Mouse (Mus musculus) brown adipose tissue, adult 24 weeks (tissue): ENCODE data around the gene Epn1. TPM values are rescaled to one million over a fixed set of nuclear protein-coding genes. Genes with fewer than 3 reads are reported as not detected.

Experiments used
- H3K27ac ChIP-seq: fragments of 200-500 bp; replicated peaks from 2 replicates; pipeline ENCODE4 v1.5.1; 2012; ENCODE audit warnings: low read depth, mild to moderate bottlenecking, low read length
- H3K4me1 ChIP-seq: fragments of 200-500 bp; 2 replicates; pipeline ENCODE4 v1.6.1; 2012; ENCODE audit warnings: low read length, mixed read lengths; ENCODE audit not compliant: control insufficient read depth, insufficient read depth, insufficient read length
- H3K4me3 ChIP-seq: fragments of 200-500 bp; 2 replicates; pipeline ENCODE4 v1.5.1; 2012; ENCODE audit warnings: low read depth, mild to moderate bottlenecking, low read length, moderate library complexity; ENCODE audit not compliant: insufficient read depth
- polyA plus RNA-seq: library from polyadenylated mRNA; stranded (reverse); fragments of >200 nt; gene quantifications from 2 replicates; pipeline ENCODE4 v1.2.4, GENCODE M21; 2012; ENCODE audit not compliant: missing spikeins, insufficient read depth, insufficient read length

The Epn1 gene
- polyA plus RNA-seq, 1 experiment, result 66.5 TPM

DNA sequence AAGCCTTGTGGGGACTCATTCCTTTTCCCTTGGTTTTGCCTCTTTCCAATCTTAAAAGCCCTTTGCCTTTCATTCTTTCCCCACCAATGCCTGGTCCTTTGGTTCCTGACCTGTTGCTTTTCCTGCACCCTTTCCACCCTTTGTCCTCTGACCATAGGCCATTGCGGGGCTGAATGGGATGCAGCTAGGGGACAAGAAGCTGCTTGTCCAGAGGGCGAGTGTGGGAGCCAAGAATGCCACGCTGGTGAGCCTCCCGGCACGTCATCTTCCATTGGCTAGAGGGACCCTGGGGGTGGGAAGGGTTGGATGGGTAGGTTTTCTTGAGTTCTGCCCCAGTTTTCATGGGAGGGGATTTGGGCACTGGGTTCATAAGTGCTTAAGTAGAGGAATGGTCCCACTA, 5.1 kb upstream of the Epn1 start:
- Histone ChIP-seq H3K4me3 (no peak overlapping the region), H3K4me1 (no peaks in the 10 kb centered on the region), H3K27ac (no peak overlapping the region)

GRCm38 (mm10) chr7:5076931-5077330, 3.1 kb upstream of the Epn1 start:
- peaks cover 7% of the 10 kb centered on the region for H3K4me1 ChIP-seq
- H3K4me3 ChIP-seq, result no peak overlapping the region
- H3K27ac ChIP-seq, result no peak overlapping the region

- Histone ChIP-seq H3K4me3 (peak overlapping the region; percentile 71), H3K27ac (peak overlapping the region; percentile 88), H3K4me1 (peaks cover 23% of the 10 kb centered on the region)
Measured at GRCm38 (mm10) chr7:5079365-5080009, 548 bp upstream of the Epn1 start.

- Histone ChIP-seq H3K27ac (peak overlapping the region; percentile 83), H3K4me3 (peak overlapping the region; percentile 86), H3K4me1 (peaks cover 27% of the 10 kb centered on the region)
Measured at GRCm38 (mm10) chr7:5080815-5081214, 780 bp downstream of the Epn1 start.

DNA sequence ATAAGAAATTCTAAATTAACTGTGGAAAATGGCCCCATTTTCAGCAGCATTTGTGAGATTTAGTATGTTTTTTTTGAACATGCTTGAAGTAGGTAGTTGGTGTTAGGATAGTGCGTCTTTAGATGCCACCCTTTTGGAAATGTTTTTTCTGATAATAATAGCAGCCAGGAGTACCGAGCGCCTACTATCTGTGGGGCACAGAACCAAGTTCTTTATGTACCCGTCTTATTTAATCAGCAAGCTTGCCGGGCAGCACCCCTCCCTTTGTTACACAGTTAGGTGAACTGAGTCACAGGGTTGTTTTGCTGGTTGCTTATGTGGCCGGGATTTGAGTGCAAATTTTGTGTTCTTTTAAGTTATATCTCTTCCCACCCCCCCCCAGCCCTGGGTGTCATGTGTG, 1.2 kb downstream of the Epn1 start:
- Histone ChIP-seq H3K4me1 (peaks cover 27% of the 10 kb centered on the region), H3K4me3 (peak overlapping the region; percentile 47), H3K27ac (no peak overlapping the region)

GRCm38 (mm10) chr7:5081939-5082338, 1.9 kb downstream of the Epn1 start:
- peak overlapping the region; percentile 47; the same call in 1 of the 2 replicates for H3K4me3 ChIP-seq
- H3K4me1 ChIP-seq, result peaks cover 27% of the 10 kb centered on the region
- 0 out of 2 replicates have a peak overlapping the region, but pooled peaks have one; percentile 1 for H3K27ac ChIP-seq

DNA sequence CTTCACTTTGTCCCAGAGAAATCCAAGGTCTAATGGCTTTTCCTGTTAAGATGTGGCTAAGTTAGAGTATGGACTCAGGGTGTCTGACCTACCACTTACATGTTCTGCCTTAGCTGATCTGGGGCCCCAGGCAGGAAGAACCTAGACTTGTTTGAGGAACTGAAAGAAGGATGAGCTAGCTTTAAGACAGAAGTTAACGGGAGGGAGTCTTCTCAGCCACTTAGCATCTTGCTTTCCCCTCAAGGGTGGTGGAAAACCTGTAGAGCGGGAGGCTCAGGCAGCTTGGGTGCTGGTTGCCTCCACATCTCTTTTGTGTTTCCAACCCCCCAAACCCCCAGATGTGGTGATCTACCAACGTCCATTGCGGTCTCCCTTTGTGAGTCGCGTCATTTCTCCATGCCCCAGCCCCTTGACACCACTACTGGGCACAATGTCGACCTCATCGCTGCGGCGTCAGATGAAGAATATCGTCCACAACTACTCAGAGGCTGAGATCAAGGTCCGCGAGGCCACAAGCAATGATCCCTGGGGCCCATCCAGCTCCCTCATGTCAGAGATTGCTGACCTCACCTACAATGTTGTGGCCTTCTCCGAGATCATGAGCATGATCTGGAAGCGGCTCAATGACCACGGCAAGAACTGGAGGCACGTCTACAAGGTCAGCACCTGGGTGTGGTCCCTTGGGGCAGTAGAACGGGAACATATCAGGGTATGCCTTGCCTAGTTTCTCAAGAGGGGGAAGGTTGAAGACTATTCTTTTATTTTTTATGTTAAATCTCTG, 3.5 kb downstream of the Epn1 start:
- Histone ChIP-seq H3K4me1 (peaks cover 27% of the 10 kb centered on the region), H3K4me3 (peak overlapping the region; percentile 32), H3K27ac (peak overlapping the region; percentile 64)

- Histone ChIP-seq H3K27ac (no peak overlapping the region), H3K4me1 (peaks cover 29% of the 10 kb centered on the region), H3K4me3 (no peak overlapping the region)
Measured at GRCm38 (mm10) chr7:5085512-5085911, 5.5 kb downstream of the Epn1 start.

DNA sequence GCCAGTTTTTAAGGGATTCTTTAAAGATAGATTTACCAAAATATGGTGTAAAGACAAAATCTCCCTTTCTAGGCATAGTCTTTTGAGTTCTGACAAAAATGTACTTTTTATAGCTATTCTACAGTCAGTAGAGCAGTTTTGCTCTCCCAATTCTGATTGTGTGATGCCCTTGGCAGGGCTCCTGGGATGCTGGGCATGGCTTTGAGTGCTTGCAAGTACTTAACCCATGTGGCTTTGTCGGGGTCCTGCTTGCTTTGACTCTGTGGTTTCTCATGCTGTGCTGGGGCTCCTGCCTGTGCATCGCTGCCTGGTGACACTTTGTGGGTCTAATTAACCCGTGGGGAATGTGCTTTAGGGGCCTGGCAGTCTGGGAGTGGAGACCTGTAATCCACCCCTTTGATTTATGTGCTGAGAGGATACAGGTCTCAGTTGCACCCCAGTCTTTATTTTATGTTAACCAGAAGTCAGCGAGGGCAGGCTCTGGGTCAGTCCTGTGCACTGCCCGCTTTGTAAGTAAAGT, 6.9 kb downstream of the Epn1 start:
- H3K4me3 ChIP-seq, result no peak overlapping the region
- H3K4me1 ChIP-seq, result peaks cover 24% of the 10 kb centered on the region
- no peak overlapping the region for H3K27ac ChIP-seq

DNA sequence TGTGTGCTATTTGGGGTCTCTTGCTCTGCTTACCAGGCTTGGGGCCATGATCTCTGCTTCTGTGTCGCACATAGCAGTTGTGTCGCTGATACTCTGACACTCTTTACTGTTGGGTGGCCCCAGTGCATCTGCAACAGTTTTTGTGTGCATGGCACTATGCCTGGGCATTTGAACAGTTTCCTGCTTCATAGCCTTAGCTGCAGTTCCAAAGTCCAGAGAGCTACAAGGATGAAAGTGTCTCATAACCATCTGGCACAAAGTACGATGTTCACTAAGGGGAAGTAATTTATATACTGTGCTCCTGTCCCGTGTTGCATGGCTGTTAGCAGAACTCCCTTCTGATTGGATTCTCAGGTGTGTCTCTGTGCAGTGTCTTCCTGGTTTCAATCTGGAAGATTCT, 7.9 kb downstream of the Epn1 start:
- Histone ChIP-seq H3K4me1 (peaks cover 18% of the 10 kb centered on the region), H3K27ac (no peak overlapping the region), H3K4me3 (no peak overlapping the region)

DNA sequence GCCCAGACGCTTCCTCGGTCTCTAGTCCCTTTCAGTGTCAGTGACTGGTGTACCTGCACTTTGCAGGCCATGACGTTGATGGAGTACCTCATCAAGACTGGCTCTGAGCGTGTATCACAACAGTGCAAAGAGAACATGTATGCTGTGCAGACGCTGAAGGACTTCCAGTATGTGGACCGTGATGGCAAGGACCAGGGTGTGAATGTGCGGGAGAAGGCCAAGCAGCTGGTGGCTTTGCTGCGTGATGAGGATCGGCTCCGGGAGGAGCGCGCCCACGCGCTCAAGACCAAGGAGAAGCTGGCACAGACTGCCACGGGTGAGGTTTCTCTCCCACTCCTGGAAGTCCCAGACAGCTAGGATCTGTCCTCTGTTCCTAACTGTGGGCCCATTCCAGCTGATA, 9.8 kb downstream of the Epn1 start:
- Histone ChIP-seq H3K4me1 (peaks cover 7% of the 10 kb centered on the region; the same call in 1 of the 2 replicates), H3K27ac (no peak overlapping the region), H3K4me3 (no peak overlapping the region)

GRCm38 (mm10) chr7:5091008-5091728, 11.1 kb downstream of the Epn1 start:
- Histone ChIP-seq H3K4me3 (no peak overlapping the region), H3K27ac (no peak overlapping the region), H3K4me1 (0 out of 2 replicates have a peak, but pooled peaks cover 5% of the 10 kb centered on the region)

- H3K4me3 ChIP-seq, result no peak overlapping the region
- 0 out of 2 replicates have a peak, but pooled peaks cover 5% of the 10 kb centered on the region for H3K4me1 ChIP-seq
- H3K27ac ChIP-seq, result no peak overlapping the region
Measured at GRCm38 (mm10) chr7:5092381-5092780, 12.3 kb downstream of the Epn1 start.

DNA sequence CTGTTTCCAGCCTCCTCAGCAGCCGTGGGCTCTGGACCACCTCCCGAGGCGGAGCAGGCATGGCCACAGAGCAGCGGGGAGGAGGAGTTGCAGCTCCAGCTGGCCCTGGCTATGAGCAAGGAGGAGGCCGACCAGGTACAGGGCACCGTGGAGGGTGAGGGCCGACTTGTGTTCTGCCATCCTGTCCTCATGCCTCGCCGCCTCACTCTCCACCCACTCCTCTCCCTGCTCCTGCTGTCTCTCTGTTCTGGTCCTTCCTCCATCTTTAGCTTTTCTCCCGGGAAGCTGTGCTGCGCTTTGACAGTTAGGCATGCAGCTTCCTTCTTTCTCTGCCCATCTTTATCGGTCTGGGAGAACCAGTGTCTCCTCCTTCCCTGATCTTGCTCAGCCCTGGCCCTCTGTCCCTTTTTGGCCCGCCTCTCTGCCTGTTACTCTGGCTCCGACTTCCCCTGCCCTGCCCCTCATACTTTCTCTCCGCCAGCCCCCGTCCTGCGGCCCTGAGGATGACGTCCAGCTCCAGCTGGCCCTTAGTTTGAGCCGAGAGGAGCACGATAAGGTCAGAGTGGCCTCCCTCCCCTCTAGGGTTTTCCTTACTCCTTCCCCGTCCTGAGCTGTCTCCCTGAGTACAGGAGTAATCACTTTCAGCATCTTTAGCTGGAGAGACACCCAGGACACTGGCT, 12.9 kb downstream of the Epn1 start:
- Histone ChIP-seq H3K4me1 (0 out of 2 replicates have a peak, but pooled peaks cover 5% of the 10 kb centered on the region), H3K4me3 (no peak overlapping the region), H3K27ac (no peak overlapping the region)

- no peaks in the 10 kb centered on the region for H3K4me1 ChIP-seq
- H3K27ac ChIP-seq, result no peak overlapping the region
- H3K4me3 ChIP-seq, result no peak overlapping the region
Measured at GRCm38 (mm10) chr7:5098769-5099168, 18.7 kb downstream of the Epn1 start.
